Mouse (Mus musculus) lung, postnatal 0 days (tissue): Measurements from ENCODE around the gene Mrpl54. TPM values are rescaled to one million over a fixed set of nuclear protein-coding genes. Genes with fewer than 3 reads are reported as not detected.

Source experiments
- ATAC-seq: fragments of 200-750 bp; cut with Nextera tagmentation; 2 replicates; pipeline ENCODE4 v1.8.0; 2017; ENCODE audit warnings: moderate library complexity
- DNase-seq: peaks from one replicate; pipeline ENCODE4 v3.0.0-alpha.2; 2016; ENCODE audit warnings: low spot score
- H3K27ac ChIP-seq: fragments of 300-500 bp; sonication (generic); 2 replicates; pipeline ENCODE4 v1.5.1; 2014; ENCODE audit warnings: antibody characterized with exemption, mild to moderate bottlenecking, low read length, mixed read lengths
- H3K27me3 ChIP-seq: fragments of 300-500 bp; sonication (generic); replicated peaks from 2 replicates; pipeline ENCODE4 v1.6.1; 2014; ENCODE audit warnings: low read length, mixed read lengths; ENCODE audit not compliant: insufficient read depth
- H3K36me3 ChIP-seq: fragments of 300-500 bp; sonication (generic); 2 replicates; pipeline ENCODE4 v1.6.1; 2014; ENCODE audit warnings: low read length, mixed read lengths; ENCODE audit not compliant: insufficient read depth
- H3K4me1 ChIP-seq: fragments of 300-500 bp; sonication (generic); 2 replicates; pipeline ENCODE4 v1.6.1; 2014; ENCODE audit warnings: antibody characterized with exemption, low read depth, low read length, mixed read lengths; ENCODE audit not compliant: insufficient read depth
- H3K4me2 ChIP-seq: fragments of 300-500 bp; sonication (generic); replicated peaks from 2 replicates; pipeline ENCODE4 v1.6.1; 2014; ENCODE audit warnings: low read depth, mild to moderate bottlenecking, low read length, moderate library complexity, mixed read lengths
- H3K4me3 ChIP-seq: fragments of 300-500 bp; sonication (generic); 2 replicates; pipeline ENCODE4 v1.5.1; 2014; ENCODE audit warnings: low read depth, low read length
- H3K9ac ChIP-seq: fragments of 300-500 bp; sonication (generic); replicated peaks from 2 replicates; pipeline ENCODE4 v1.6.1; 2014; ENCODE audit warnings: low read depth, mild to moderate bottlenecking
- H3K9me3 ChIP-seq: fragments of 300-500 bp; sonication (generic); 2 replicates; pipeline ENCODE4 v1.6.1; 2016; ENCODE audit warnings: low read length, mixed read lengths
- CTCF ChIP-seq: IDR thresholded peaks from 2 replicates; pipeline ENCODE4 v1.5.1; 2016; ENCODE audit warnings: antibody characterized with exemption, mild to moderate bottlenecking
- EP300 ChIP-seq: IDR thresholded peaks from 2 replicates; pipeline ENCODE4 v1.6.1; 2016; ENCODE audit warnings: antibody characterized with exemption, mild to moderate bottlenecking, control low read depth
- WGBS: fragments of 180-500 bp; shearing (Covaris S2); extraction: QIAGEN DNeasy Blood & Tissue Kit; methylation state at CpG from one replicate; pipeline ENCODE4 v1.1.7; 2014; 5-methylcytosine and 5-hydroxymethylcytosine counted together
- polyA plus RNA-seq: library from polyadenylated mRNA; unstranded; fragments of >200 nt; fragmentation: Nextera tagmentation; extraction: Ambion mirVana; gene quantifications from 2 replicates; pipeline ENCODE4 v1.2.1, GENCODE M21; 2015

Mrpl54 gene
- 132 and 162 TPM in 2 replicates for polyA plus RNA-seq

DNA sequence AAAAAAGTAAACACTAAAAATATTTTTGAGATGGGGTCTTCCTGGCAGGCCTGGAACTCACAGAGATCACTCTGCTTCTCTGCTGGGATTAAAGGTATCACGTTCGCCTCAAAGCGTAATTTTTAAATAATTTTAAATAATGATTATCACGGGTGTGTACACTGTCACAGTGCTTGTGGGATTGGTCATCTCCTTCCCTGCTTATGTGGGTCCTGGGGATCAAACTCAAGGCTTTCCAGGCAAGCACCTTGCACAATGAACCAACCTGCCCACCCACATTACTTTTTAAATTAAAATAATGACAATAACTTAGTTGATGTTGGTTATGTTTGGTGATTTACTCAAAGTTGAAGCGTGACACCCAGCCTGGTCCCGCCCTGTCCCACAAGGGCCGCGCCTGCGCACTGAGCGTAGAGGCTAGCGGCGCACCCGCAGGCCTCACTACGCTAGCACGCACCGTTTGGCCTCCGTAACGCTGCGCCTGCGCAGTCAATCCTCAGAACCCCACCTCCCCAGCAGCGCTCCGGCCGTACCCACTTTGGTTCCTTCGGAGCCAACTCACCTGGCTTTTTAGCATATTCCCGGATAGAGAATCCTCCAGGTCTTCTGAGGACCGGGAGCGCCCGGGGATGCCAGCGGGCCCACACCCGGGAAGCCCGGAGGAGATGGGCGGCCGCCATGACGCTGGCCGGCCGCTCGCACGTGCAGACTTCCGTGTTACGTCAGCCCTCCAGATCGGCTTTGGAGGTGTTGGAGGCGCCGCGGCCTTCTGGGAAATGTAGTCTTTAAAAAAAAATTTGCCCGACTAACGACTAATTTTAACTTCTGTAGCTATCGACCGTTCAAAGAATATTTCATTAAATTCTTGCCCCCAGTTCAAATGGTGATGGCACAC, at the start of gene Mrpl54, which contains the start of gene Apba3:
TSS of gene Mrpl54 (minus strand) at position 724 of the 895 bp plus-strand sequence.
TSS of gene Apba3 (plus strand) at position 750 of the 895 bp plus-strand sequence.
- Histone ChIP-seq H3K9me3 (no peaks in the 10 kb centered on the region), H3K36me3 (peaks cover 13% of the 10 kb centered on the region)
- under 1% methylated on average over 48 of the region's 48 CpGs for WGBS

DNA sequence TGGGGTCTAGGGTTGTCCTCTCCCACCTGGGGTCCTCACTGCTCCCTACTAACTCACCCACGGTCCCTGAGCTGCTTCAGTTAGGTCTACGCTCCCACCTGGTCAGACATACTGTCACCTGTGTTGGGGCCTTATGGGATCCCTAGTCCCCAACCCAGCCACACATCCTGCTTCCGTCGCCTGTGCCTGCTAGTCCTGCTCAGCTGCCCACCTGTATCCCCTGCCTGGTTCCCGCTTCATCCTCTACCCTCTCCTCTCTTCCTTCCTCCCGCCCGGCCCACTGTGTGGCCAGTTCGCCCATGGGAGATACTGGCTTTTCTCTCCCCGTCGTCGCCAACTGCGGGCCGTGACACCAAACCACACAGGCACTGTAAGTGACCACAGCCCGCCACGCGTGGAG, 48.9 kb upstream of the Mrpl54 start:
- ATAC-seq (no peak), DNase-seq (no peak)
- H3K27ac ChIP-seq: no peak overlapping the region
- 89% methylated on average over 16 of the region's 16 CpGs for WGBS
- no peaks in the 10 kb centered on the region for H3K27me3 ChIP-seq
- TF ChIP-seq EP300 (no peak), CTCF (no peak)
- H3K4me2 ChIP-seq: no peak overlapping the region
- H3K9me3 ChIP-seq: no peaks in the 10 kb centered on the region
- H3K4me1 ChIP-seq: peaks cover 10% of the 10 kb centered on the region; the same call in 1 of the 2 replicates
- no peak overlapping the region for H3K4me3 ChIP-seq
- H3K36me3 ChIP-seq: peaks cover 13% of the 10 kb centered on the region
- H3K9ac ChIP-seq: no peak overlapping the region

More for the DNA sequence above, at the start of gene Mrpl54, which contains the start of gene Apba3:
- no peaks in the 10 kb centered on the region for H3K27me3 ChIP-seq
- TF ChIP-seq EP300 (no peak), CTCF (no peak)
- H3K4me1 ChIP-seq: peaks cover 9% of the 10 kb centered on the region; the same call in 1 of the 2 replicates
- peak within 1 kb of the TSS; percentile 81 for H3K9ac ChIP-seq
- H3K4me2 ChIP-seq: peak within 1 kb of the TSS; percentile 63
- peak within 1 kb of the TSS; percentile 79 for H3K4me3 ChIP-seq
- peak within 1 kb of the TSS; percentile 87 for H3K27ac ChIP-seq
- DNase-seq: peak; percentile 98
- peak; percentile 97 for ATAC-seq

DNA sequence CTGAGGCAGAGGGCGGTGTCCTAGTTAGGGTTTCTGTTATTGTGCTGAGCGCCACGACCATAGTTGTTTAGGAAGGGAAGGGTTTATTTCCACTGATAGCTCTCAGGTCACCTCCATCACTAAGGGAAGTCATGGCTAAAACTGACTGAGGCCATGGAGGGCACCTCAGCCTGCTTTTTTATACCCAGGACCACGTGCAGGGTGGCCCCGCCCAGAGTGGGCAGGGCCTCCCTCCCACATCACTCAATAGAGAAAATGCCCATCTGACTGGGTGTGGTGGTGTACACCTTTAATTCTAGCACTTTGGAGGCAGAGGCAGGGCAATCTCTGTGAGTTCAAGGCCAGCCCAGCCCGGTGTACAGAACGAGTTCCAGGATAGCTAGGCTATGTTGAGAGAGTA, 47.5 kb upstream of the Mrpl54 start:
- Histone ChIP-seq H3K4me3 (no peak overlapping the region), H3K4me1 (peaks cover 2% of the 10 kb centered on the region; the same call in 1 of the 2 replicates), H3K27ac (no peak overlapping the region), H3K9ac (no peak overlapping the region), H3K36me3 (peaks cover 14% of the 10 kb centered on the region), H3K4me2 (no peak overlapping the region), H3K27me3 (no peaks in the 10 kb centered on the region), H3K9me3 (no peaks in the 10 kb centered on the region)
- WGBS: 79% methylated on average over 7 of the region's 7 CpGs
- no peak for DNase-seq
- TF ChIP-seq CTCF (no peak), EP300 (no peak)
- no peak for ATAC-seq

DNA sequence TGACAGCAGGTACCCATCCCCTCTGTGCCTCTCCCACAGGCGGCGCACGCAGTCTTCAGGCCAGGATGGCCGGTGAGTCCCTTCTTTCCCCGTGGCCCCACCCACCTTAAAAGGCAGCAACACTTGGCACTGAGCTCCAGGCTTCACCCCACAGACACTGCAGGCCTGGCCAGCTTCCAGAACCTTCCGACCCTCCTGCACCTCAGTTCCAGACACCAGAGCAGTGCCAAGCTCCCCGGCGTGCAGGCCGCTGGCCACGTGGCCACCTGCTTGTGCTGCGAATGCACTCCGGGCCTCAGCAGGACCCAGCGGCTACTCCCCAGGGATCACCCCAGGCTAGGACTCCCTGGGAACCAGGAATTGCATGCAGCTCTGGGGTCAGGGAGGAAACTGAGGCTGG, 46.8 kb upstream of the Mrpl54 start:
- H3K27ac ChIP-seq: no peak overlapping the region
- H3K9me3 ChIP-seq: no peaks in the 10 kb centered on the region
- DNase-seq (no peak), ATAC-seq (no peak)
- WGBS: 90% methylated on average over 13 of the region's 13 CpGs
- no peak overlapping the region for H3K9ac ChIP-seq
- H3K4me3 ChIP-seq: no peak overlapping the region
- TF ChIP-seq CTCF (no peak), EP300 (no peak)
- no peaks in the 10 kb centered on the region for H3K4me1 ChIP-seq
- H3K36me3 ChIP-seq: peaks cover 19% of the 10 kb centered on the region
- no peak overlapping the region for H3K4me2 ChIP-seq
- H3K27me3 ChIP-seq: no peaks in the 10 kb centered on the region

DNA sequence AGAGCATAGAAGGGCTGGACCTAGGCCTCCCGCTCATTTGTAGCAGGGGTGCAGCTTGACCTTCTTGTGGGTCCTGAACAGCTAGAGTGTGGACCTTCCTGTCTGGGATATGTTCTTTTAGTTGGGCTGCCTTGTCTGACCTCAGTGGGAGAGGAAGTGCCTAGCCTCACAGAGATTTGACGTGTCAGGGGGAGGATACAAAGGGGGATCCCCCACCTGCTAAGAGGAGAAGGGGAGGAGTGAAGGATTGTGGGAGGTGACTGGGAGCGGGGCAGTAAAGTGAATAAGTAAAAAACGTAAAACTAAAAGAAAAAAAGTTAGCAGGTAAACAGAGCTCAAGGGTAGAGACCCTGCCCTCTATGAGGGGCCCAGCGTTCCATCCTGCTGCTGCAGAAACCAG, 42.8 kb upstream of the Mrpl54 start:
- H3K4me2 ChIP-seq: no peak overlapping the region
- 73% methylated on average over 5 of the region's 5 CpGs for WGBS
- H3K9ac ChIP-seq: no peak overlapping the region
- H3K9me3 ChIP-seq: no peaks in the 10 kb centered on the region
- no peaks in the 10 kb centered on the region for H3K27me3 ChIP-seq
- no peaks in the 10 kb centered on the region for H3K4me1 ChIP-seq
- DNase-seq (no peak), ATAC-seq (no peak)
- no peak overlapping the region for H3K27ac ChIP-seq
- peaks cover 43% of the 10 kb centered on the region for H3K36me3 ChIP-seq
- TF ChIP-seq CTCF: no peak
- no peak for TF ChIP-seq EP300
- no peak overlapping the region for H3K4me3 ChIP-seq

DNA sequence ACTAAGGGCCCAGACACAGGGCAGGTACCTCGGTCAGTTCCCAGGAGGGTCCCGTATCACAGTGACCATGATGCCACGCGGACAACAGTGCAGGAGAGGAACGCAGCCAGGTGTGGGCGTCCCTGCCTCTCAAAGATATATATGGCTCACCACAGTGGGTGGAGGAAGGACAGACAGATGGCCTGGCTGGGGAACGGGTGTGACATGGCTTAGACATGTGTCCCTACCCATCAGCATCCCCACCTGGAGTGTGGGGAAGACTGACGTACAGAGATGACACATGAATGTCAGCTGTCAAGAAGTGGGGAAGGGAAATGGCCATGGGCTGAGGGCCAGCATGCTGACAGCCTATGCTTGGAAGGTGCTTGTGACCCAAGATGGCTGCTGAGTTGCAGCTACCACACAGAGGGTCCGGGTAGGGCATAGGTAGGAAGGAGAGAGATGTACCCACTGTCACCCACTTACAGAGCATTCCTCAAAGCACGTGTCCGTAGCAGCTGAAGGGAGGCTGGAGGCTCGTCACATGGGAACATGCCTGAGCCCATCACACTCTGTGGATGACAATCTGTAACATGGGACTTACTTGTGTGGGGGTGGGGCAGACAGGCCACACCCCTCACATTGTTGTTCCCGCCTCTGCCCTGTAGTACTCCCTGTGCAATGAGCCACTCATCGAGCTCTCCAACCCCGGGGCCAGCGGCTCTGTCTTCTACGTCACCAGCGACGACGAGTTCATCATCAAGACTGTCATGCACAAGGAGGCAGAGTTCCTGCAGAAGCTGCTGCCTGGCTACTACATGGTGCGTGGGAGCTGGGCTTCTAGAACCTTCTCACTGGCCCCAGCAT, 40.3 kb upstream of the Mrpl54 start:
- peaks cover 36% of the 10 kb centered on the region for H3K36me3 ChIP-seq
- no peak overlapping the region for H3K27ac ChIP-seq
- ATAC-seq (no peak), DNase-seq (no peak)
- H3K9me3 ChIP-seq: no peaks in the 10 kb centered on the region
- no peak overlapping the region for H3K9ac ChIP-seq
- H3K4me3 ChIP-seq: no peak overlapping the region
- peaks cover 8% of the 10 kb centered on the region for H3K4me1 ChIP-seq
- no peaks in the 10 kb centered on the region for H3K27me3 ChIP-seq
- WGBS: 92% methylated on average over 21 of the region's 21 CpGs
- TF ChIP-seq CTCF (no peak), EP300 (no peak)
- no peak overlapping the region for H3K4me2 ChIP-seq
